Comparison of ENCODE assay signal across 22 mouse cellular contexts in the genomic region with DNA sequence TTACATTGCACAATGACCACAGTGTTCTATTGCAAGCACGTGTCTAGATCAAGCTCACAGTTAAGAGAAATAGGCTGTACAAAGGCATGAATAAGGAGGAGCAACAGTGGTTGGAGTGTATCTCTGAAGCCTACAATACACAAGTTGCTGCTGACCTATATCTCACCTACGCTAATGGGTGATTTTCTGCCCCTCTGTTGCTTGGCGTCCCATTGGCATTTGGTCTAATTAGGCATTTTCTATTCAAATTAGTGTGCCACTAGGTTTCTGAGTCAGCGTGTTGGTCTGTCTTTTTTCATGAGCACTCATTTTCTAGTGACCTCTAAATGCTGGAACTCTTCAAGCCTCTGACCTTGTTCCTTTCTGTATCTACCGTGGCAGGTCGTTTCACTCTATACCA.
DNase-seq lines count a peak whose midpoint lies in the region; ATAC-seq lines count a peak whose summit lies in the region.
"Had no signal": no experiment of that assay in that cellular context is flagged by ENCODE, and none has a peak within 500 bp of the region (broad histone marks: within the 10 kb centered on the region; RNA-seq: fewer than 3 reads in every experiment).

No protein-coding gene starts in this region.

- H3K9ac ChIP-seq in heart, embryonic 13.5 days, result no peak overlapping the region
- H3K9ac ChIP-seq in hindbrain, embryonic 16.5 days (ENCODE audit: low read depth, low read length), result no peak overlapping the region

- H3K27me3 ChIP-seq in heart, embryonic 13.5 days (replicated peaks), result no peaks in the 10 kb centered on the region
- H3K27me3 ChIP-seq in hindbrain, embryonic 16.5 days (replicated peaks; ENCODE audit: control insufficient read depth, insufficient read depth, low read length), result no peaks in the 10 kb centered on the region
- H3K27me3 ChIP-seq in hindbrain, embryonic 10.5 days (ENCODE audit: insufficient read depth, poor library complexity, severe bottlenecking), result no peaks in the 10 kb centered on the region

- no peak overlapping the region for H3K4me3 ChIP-seq in heart, embryonic 13.5 days
- H3K4me3 ChIP-seq in hindbrain, embryonic 16.5 days (ENCODE audit: low read length), result no peak overlapping the region
- H3K4me3 ChIP-seq in hindbrain, embryonic 10.5 days, result no peak overlapping the region
- H3K4me3 ChIP-seq: embryonic facial prominence, embryonic 10.5 days; erythroblast, embryonic 14.5 days; forebrain, embryonic 10.5 days had no signal

- H3K27ac ChIP-seq in heart, embryonic 13.5 days (replicated peaks), result no peak overlapping the region
- H3K27ac ChIP-seq in hindbrain, embryonic 16.5 days (ENCODE audit: low read depth, low read length), result no peak overlapping the region
- no peak overlapping the region for H3K27ac ChIP-seq in hindbrain, embryonic 10.5 days
- H3K27ac ChIP-seq: embryonic facial prominence, embryonic 10.5 days; forebrain, embryonic 10.5 days had no signal

- ATAC-seq in heart, embryonic 13.5 days (ENCODE audit: extremely low read depth, insufficient number of reproducible peaks, low FRiP score, low TSS enrichment), result no peak
- peak; percentile 48; the same call in 1 of the 2 replicates for ATAC-seq in hindbrain, embryonic 16.5 days
- ATAC-seq: CD4-positive, CD25-positive, alpha-beta regulatory T cell, adult 4 months; forebrain, embryonic 14.5 days had no signal

- intact Hi-C loops in left cerebral cortex, postnatal 36 days (cut with DNase I), result no loop called here

- peak; percentile 5 for DNase-seq in adrenal gland, adult 2 months
- no peak for DNase-seq in adrenal gland, postnatal 10 days
- DNase-seq in heart, adult 9 months (ENCODE audit: low spot score in 2 of 2), result no peak
- no peak for DNase-seq in hindbrain, embryonic 10.5 days (ENCODE audit: low spot score)
- peak; percentile 61 for DNase-seq in Muller cell, postnatal 12 days (ENCODE audit: inconsistent ontology term)
- no peak for DNase-seq in left cerebral cortex, postnatal 36 days (ENCODE audit: low spot score in 2 of 2)
- DNase-seq: adrenal gland, postnatal 25 days; B cell, adult 2 months; cerebellum, adult 2 months; cerebellum, postnatal 10 days; gastrocnemius, postnatal 36 days; heart, postnatal 10 days; kidney, adult 11 months; kidney, adult 9 months had no signal

- WGBS in heart, embryonic 13.5 days, result 45% methylated on average over 6 of the region's 6 CpGs
- 42% methylated on average over 6 of the region's 6 CpGs for WGBS in hindbrain, embryonic 16.5 days
- 78% methylated on average over 6 of the region's 6 CpGs for WGBS in hindbrain, embryonic 10.5 days

- peaks cover 14% of the 10 kb centered on the region for H3K4me1 ChIP-seq in heart, embryonic 13.5 days
- H3K4me1 ChIP-seq in hindbrain, embryonic 16.5 days (ENCODE audit: control insufficient read depth, insufficient read depth, low read depth, low read length), result peaks cover 6% of the 10 kb centered on the region; the same call in 1 of the 2 replicates
- H3K4me1 ChIP-seq in hindbrain, embryonic 10.5 days (replicated peaks), result peaks cover 9% of the 10 kb centered on the region

- no peaks in the 10 kb centered on the region for H3K9me3 ChIP-seq in heart, embryonic 13.5 days
- H3K9me3 ChIP-seq in hindbrain, embryonic 16.5 days (ENCODE audit: control insufficient read depth, low read length), result no peaks in the 10 kb centered on the region
- no peaks in the 10 kb centered on the region for H3K9me3 ChIP-seq in hindbrain, embryonic 10.5 days
- H3K9me3 ChIP-seq: embryonic facial prominence, embryonic 10.5 days; forebrain, embryonic 10.5 days; G1E had no signal

- H3K4me2 ChIP-seq in heart, embryonic 13.5 days, result peak overlapping the region; percentile 20
- H3K4me2 ChIP-seq in hindbrain, embryonic 16.5 days (ENCODE audit: low read length), result no peak overlapping the region

- no peaks in the 10 kb centered on the region for H3K36me3 ChIP-seq in heart, embryonic 13.5 days
- H3K36me3 ChIP-seq in hindbrain, embryonic 16.5 days (ENCODE audit: control insufficient read depth, insufficient read depth, low read length), result no peaks in the 10 kb centered on the region
- no peaks in the 10 kb centered on the region for H3K36me3 ChIP-seq in hindbrain, embryonic 10.5 days
- H3K36me3 ChIP-seq: embryonic facial prominence, embryonic 10.5 days; forebrain, embryonic 10.5 days; G1E had no signal

Comparison
In these comparisons a context has a peak if more than half of its experiments do, and no peak if none do; other contexts are left out.
1. DNase-seq: peak in adrenal gland, adult 2 months (single experiment) and Muller cell, postnatal 12 days (single experiment); none in adrenal gland, postnatal 10 days (single experiment), heart, adult 9 months (0 of 2), hindbrain, embryonic 10.5 days (single experiment) and left cerebral cortex, postnatal 36 days (0 of 2).